Mouse (Mus musculus): ENCODE results near the gene Jak3. TPM values are rescaled to one million over a fixed set of nuclear protein-coding genes. Genes with fewer than 3 reads are reported as not detected.
A peak's percentile ranks its signal among the peaks of the same experiment; 100 is the strongest.
"Not testable (repeated sequence)": the region's sequence is repeated elsewhere in the genome, so short reads cannot be mapped to it uniquely, and the experiment has no call there.

Jak3 gene
- polyA plus RNA-seq, 1 experiment from 2014 or later, result 4.6 TPM

DNA sequence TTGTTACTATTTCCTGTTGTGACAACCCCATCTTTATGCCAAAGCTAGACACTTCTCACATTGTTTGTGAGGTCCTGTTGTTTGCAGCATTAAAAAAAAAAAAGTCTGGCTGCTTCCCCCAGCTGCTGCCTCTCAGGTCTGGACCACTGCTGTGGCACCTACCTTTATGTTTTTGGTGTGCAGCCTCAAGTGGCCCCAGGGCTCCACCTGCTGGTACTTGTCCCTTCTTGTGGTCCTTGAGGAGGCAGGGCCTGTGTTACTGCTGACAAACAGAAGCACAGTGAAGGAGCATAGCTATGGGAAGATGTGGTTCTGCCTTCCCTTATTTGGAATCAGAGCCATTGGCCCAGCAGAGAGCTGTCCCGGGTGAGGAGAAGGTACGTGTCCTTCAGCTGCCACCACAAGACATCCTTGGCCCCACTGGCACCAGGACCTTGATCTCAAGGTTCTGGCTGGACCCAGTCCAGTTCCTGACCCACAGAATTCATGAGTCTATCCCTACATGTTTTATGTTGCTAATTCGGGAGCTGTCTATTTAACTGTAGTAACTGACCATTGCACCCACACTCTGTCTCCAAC is 55.6 kb downstream of the Jak3 start:
- no peak overlapping the region for H3K27ac ChIP-seq (replicated peaks)
- H3K9ac ChIP-seq (ENCODE audit: low read length), result no peak overlapping the region
- TF ChIP-seq CTCF (IDR thresholded peaks at IDR 0.05; ENCODE audit: low read depth) (peak; percentile 78), EP300 (optimal IDR thresholded peaks at IDR 0.05) (no peak)
- no peaks in the 10 kb centered on the region; the same call in 1 of the 2 replicates for H3K4me1 ChIP-seq (replicated peaks; ENCODE audit: control insufficient read depth, insufficient read depth)
- ATAC-seq (ENCODE audit: low FRiP score, low TSS enrichment) (peak; percentile 39; the same call in 1 of the 2 replicates), DNase-seq (ENCODE audit: low spot score) (peak; percentile 78)
- H3K4me3 ChIP-seq (ENCODE audit: low read depth, low read length), result no peak overlapping the region
- no peaks in the 10 kb centered on the region for H3K27me3 ChIP-seq (ENCODE audit: control insufficient read depth, insufficient read depth, low read length)
- H3K9me3 ChIP-seq (ENCODE audit: control insufficient read depth, low read length), result no peaks in the 10 kb centered on the region
- no peak overlapping the region for H3K4me2 ChIP-seq (replicated peaks; ENCODE audit: low read depth)
- 51% methylated on average over 3 of the region's 3 CpGs for WGBS
- H3K36me3 ChIP-seq (ENCODE audit: control insufficient read depth, insufficient read depth, low read length), result no peaks in the 10 kb centered on the region

DNA sequence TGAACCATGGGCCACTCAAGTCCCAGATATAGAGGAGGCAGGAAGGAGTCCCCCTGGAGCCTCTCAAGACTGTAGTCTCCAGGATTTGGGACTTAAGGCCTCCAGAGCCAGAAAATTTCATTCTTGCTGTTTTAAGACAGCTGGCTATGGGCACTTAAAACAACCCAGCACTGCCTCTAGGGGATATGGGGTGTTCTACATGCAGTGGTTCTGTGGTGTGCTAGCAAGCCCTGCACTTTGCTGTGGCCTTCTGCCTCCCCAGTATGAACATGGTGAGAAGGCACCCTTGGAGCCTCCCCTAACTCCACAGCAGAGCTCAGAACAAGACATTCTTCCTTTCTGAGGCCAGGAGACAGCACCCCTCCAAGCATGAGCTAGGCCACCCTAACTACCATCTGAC is 62.2 kb downstream of the Jak3 start:
- H3K27ac ChIP-seq (replicated peaks); ATAC-seq (ENCODE audit: low FRiP score, low TSS enrichment); H3K9ac ChIP-seq (ENCODE audit: low read length); H3K36me3 ChIP-seq (ENCODE audit: control insufficient read depth, insufficient read depth, low read length); H3K27me3 ChIP-seq (ENCODE audit: control insufficient read depth, insufficient read depth, low read length); H3K9me3 ChIP-seq (ENCODE audit: control insufficient read depth, low read length); H3K4me2 ChIP-seq (replicated peaks; ENCODE audit: low read depth); H3K4me3 ChIP-seq (ENCODE audit: low read depth, low read length); H3K4me1 ChIP-seq (replicated peaks; ENCODE audit: control insufficient read depth, insufficient read depth); DNase-seq (ENCODE audit: low spot score): not testable (repeated sequence)

Small RNAs within 50 kb of the gene (microRNA-seq; reads per million reads assigned to microRNA genes)
- not detected for gene Mir6769b

Other genes starting within 250 kb of the Jak3 start
- gene Abhd8, start 212.6 kb upstream of the Jak3 start, polyA plus RNA-seq (2015; fragmentation: Nextera tagmentation; extraction: Ambion mirVana), result 22.1 and 23.5 TPM in 2 replicates
- 127 and 137 TPM in 2 replicates for gene Mrpl34, start 211.3 kb upstream of the Jak3 start, polyA plus RNA-seq (2015; fragmentation: Nextera tagmentation; extraction: Ambion mirVana)
- gene Dda1, start 207.1 kb upstream of the Jak3 start, polyA plus RNA-seq (2015; fragmentation: Nextera tagmentation; extraction: Ambion mirVana), result 72.5 and 74.5 TPM in 2 replicates
- gene Ano8, start 190.3 kb upstream of the Jak3 start, polyA plus RNA-seq (2015; fragmentation: Nextera tagmentation; extraction: Ambion mirVana), result 0.68 and 1.1 TPM in 2 replicates
- 7.2 and 8.2 TPM in 2 replicates for gene Gtpbp3, start 188.2 kb upstream of the Jak3 start, polyA plus RNA-seq (2015; fragmentation: Nextera tagmentation; extraction: Ambion mirVana)
- 56.3 and 60.9 TPM in 2 replicates for gene Plvap, start 164.5 kb upstream of the Jak3 start, polyA plus RNA-seq (2015; fragmentation: Nextera tagmentation; extraction: Ambion mirVana)
- 0.29 and 0.46 TPM in 2 replicates for gene Ccdc194, start 150.6 kb upstream of the Jak3 start, polyA plus RNA-seq (2015; fragmentation: Nextera tagmentation; extraction: Ambion mirVana)
- gene Bst2, start 138.8 kb upstream of the Jak3 start, polyA plus RNA-seq (2015; fragmentation: Nextera tagmentation; extraction: Ambion mirVana), result 32.8 and 34.2 TPM in 2 replicates
- gene Mvb12a, start 133.4 kb upstream of the Jak3 start, polyA plus RNA-seq (2015; fragmentation: Nextera tagmentation; extraction: Ambion mirVana), result 103 TPM in 2 replicates
- 1.0 and 1.4 TPM in 2 replicates for gene Tmem221, start 117.4 kb upstream of the Jak3 start, polyA plus RNA-seq (2015; fragmentation: Nextera tagmentation; extraction: Ambion mirVana)
- 0.04 and 0.05 TPM in 2 replicates for gene Nxnl1, start 109.7 kb upstream of the Jak3 start, polyA plus RNA-seq (2015; fragmentation: Nextera tagmentation; extraction: Ambion mirVana)
- 26.5 and 27.4 TPM in 2 replicates for gene Slc27a1, start 107.4 kb upstream of the Jak3 start, polyA plus RNA-seq (2015; fragmentation: Nextera tagmentation; extraction: Ambion mirVana)
- 221 and 223 TPM in 2 replicates for gene Pgls, start 84.1 kb upstream of the Jak3 start, polyA plus RNA-seq (2015; fragmentation: Nextera tagmentation; extraction: Ambion mirVana)
- gene Fam129c, start 78.6 kb upstream of the Jak3 start, polyA plus RNA-seq (2015; fragmentation: Nextera tagmentation; extraction: Ambion mirVana), result 0.99 and 1.4 TPM in 2 replicates
- 40.3 and 41.1 TPM in 2 replicates for gene Colgalt1, start 65.3 kb upstream of the Jak3 start, polyA plus RNA-seq (2015; fragmentation: Nextera tagmentation; extraction: Ambion mirVana)
- gene Unc13a, start 4.5 kb upstream of the Jak3 start, polyA plus RNA-seq (2015; fragmentation: Nextera tagmentation; extraction: Ambion mirVana), result 0.46 and 0.52 TPM in 2 replicates
- gene Insl3, start 12.9 kb downstream of the Jak3 start, polyA plus RNA-seq (2015; fragmentation: Nextera tagmentation; extraction: Ambion mirVana), result 1.9 and 2.6 TPM in 2 replicates
- 35.9 and 36.9 TPM in 2 replicates for gene B3gnt3, start 25.5 kb downstream of the Jak3 start, polyA plus RNA-seq (2015; fragmentation: Nextera tagmentation; extraction: Ambion mirVana)
- gene Fcho1, start 49.4 kb downstream of the Jak3 start, polyA plus RNA-seq (2015; fragmentation: Nextera tagmentation; extraction: Ambion mirVana), result 4.8 and 5.9 TPM in 2 replicates
- gene Zfp709, start 205.7 kb downstream of the Jak3 start, polyA plus RNA-seq (2015; fragmentation: Nextera tagmentation; extraction: Ambion mirVana), result 2.7 and 2.8 TPM in 2 replicates
- 1.3 and 1.5 TPM in 2 replicates for gene Zfp882, start 232.3 kb downstream of the Jak3 start, polyA plus RNA-seq (2015; fragmentation: Nextera tagmentation; extraction: Ambion mirVana)
- gene Zfp617, start 232.3 kb downstream of the Jak3 start, polyA plus RNA-seq (2015; fragmentation: Nextera tagmentation; extraction: Ambion mirVana), result 11.7 and 12.5 TPM in 2 replicates